Mouse (Mus musculus) embryonic facial prominence, embryonic 10.5 days (tissue): ENCODE data around the gene Lpin1. TPM values are rescaled to one million over a fixed set of nuclear protein-coding genes. Genes with fewer than 3 reads are reported as not detected.
A peak's percentile ranks its signal among the peaks of the same experiment; 100 is the strongest.

ENCODE experiments used
- DNase-seq: peaks from one replicate; pipeline ENCODE4 v3.0.0-alpha.2; 2017; ENCODE audit warnings: low spot score
- H3K27ac ChIP-seq: fragments of 300-500 bp; sonication (generic); replicated peaks from 2 replicates; pipeline ENCODE4 v1.5.1; 2016; ENCODE audit warnings: mild to moderate bottlenecking
- H3K27me3 ChIP-seq: fragments of 300-500 bp; sonication (generic); replicated peaks from 2 replicates; pipeline ENCODE4 v1.6.1; 2016; ENCODE audit warnings: low read depth, mild to moderate bottlenecking; ENCODE audit not compliant: poor library complexity, severe bottlenecking
- H3K36me3 ChIP-seq: fragments of 300-500 bp; sonication (generic); replicated peaks from 2 replicates; pipeline ENCODE4 v1.6.1; 2016; ENCODE audit warnings: mild to moderate bottlenecking, moderate library complexity
- H3K4me1 ChIP-seq: fragments of 300-500 bp; sonication (generic); 2 replicates; pipeline ENCODE4 v1.6.1; 2016
- H3K4me3 ChIP-seq: fragments of 300-500 bp; sonication (generic); 2 replicates; pipeline ENCODE4 v1.5.1; 2016; ENCODE audit warnings: mild to moderate bottlenecking, moderate library complexity
- H3K9me3 ChIP-seq: fragments of 300-500 bp; sonication (generic); 2 replicates; pipeline ENCODE4 v1.6.1; 2016; ENCODE audit warnings: mild to moderate bottlenecking
- whole genome bisulfite sequencing: fragments of 180-500 bp; shearing (Covaris S2); methylation state at CpG from one replicate; pipeline ENCODE4 v1.1.7; 2016; 5-methylcytosine and 5-hydroxymethylcytosine counted together
- polyA plus RNA-seq: library from polyadenylated mRNA; unstranded; fragments of >200 nt; fragmentation: Nextera tagmentation; extraction: Ambion mirVana; gene quantifications from 2 replicates; pipeline ENCODE4 v1.2.1, GENCODE M21; 2016

Gene Lpin1
- polyA plus RNA-seq, 1 experiment from 2014 or later, result 6.2 TPM

- Histone ChIP-seq H3K36me3 (no peaks in the 10 kb centered on the region), H3K4me1 (peaks cover 13% of the 10 kb centered on the region), H3K27ac (no peak overlapping the region), H3K4me3 (no peak overlapping the region), H3K9me3 (no peaks in the 10 kb centered on the region), H3K27me3 (no peaks in the 10 kb centered on the region)
- DNase-seq, result peak; percentile 23
- WGBS, result 73% methylated on average over 12 of the region's 12 CpGs
Observed at GRCm38 (mm10) chr12:16639078-16639771, 28.5 kb upstream of the Lpin1 start.

GRCm38 (mm10) chr12:16635816-16636215 is 25.1 kb upstream of the Lpin1 start:
- Histone ChIP-seq H3K4me1 (peaks cover 3% of the 10 kb centered on the region; the same call in 1 of the 2 replicates), H3K27me3 (no peaks in the 10 kb centered on the region), H3K9me3 (no peaks in the 10 kb centered on the region), H3K27ac (no peak overlapping the region), H3K36me3 (no peaks in the 10 kb centered on the region), H3K4me3 (no peak overlapping the region)
- 82% methylated on average over 6 of the region's 6 CpGs for WGBS
- DNase-seq, result no peak

GRCm38 (mm10) chr12:16634075-16634813 is 23.5 kb upstream of the Lpin1 start:
- H3K9me3 ChIP-seq, result no peaks in the 10 kb centered on the region
- no peak overlapping the region for H3K4me3 ChIP-seq
- no peaks in the 10 kb centered on the region for H3K36me3 ChIP-seq
- H3K27ac ChIP-seq, result no peak overlapping the region
- peaks cover 3% of the 10 kb centered on the region; the same call in 1 of the 2 replicates for H3K4me1 ChIP-seq
- WGBS, result 60% methylated on average over 14 of the region's 14 CpGs
- peak; percentile 63 for DNase-seq
- H3K27me3 ChIP-seq, result no peaks in the 10 kb centered on the region

- 80% methylated on average over 6 of the region's 6 CpGs for WGBS
- H3K4me3 ChIP-seq, result no peak overlapping the region
- no peaks in the 10 kb centered on the region for H3K9me3 ChIP-seq
- peaks cover 3% of the 10 kb centered on the region; the same call in 1 of the 2 replicates for H3K4me1 ChIP-seq
- DNase-seq, result no peak
- no peaks in the 10 kb centered on the region for H3K36me3 ChIP-seq
- no peaks in the 10 kb centered on the region for H3K27me3 ChIP-seq
- H3K27ac ChIP-seq, result no peak overlapping the region
Observed at GRCm38 (mm10) chr12:16633235-16633634, 22.5 kb upstream of the Lpin1 start.

GRCm38 (mm10) chr12:16631423-16631822 is 20.7 kb upstream of the Lpin1 start:
- 83% methylated on average over 2 of the region's 2 CpGs for WGBS
- DNase-seq, result no peak
- no peaks in the 10 kb centered on the region for H3K36me3 ChIP-seq
- H3K4me3 ChIP-seq, result no peak overlapping the region
- no peaks in the 10 kb centered on the region for H3K4me1 ChIP-seq
- H3K27ac ChIP-seq, result no peak overlapping the region
- no peaks in the 10 kb centered on the region for H3K27me3 ChIP-seq
- H3K9me3 ChIP-seq, result no peaks in the 10 kb centered on the region

- Histone ChIP-seq H3K9me3 (no peaks in the 10 kb centered on the region), H3K4me1 (no peaks in the 10 kb centered on the region), H3K27ac (no peak overlapping the region), H3K4me3 (no peak overlapping the region), H3K27me3 (no peaks in the 10 kb centered on the region), H3K36me3 (no peaks in the 10 kb centered on the region)
- no peak for DNase-seq
- 86% methylated on average over 1 of the region's 1 CpGs for WGBS
Observed at GRCm38 (mm10) chr12:16630866-16631185, 20.1 kb upstream of the Lpin1 start.

- no peaks in the 10 kb centered on the region for H3K4me1 ChIP-seq
- no peak overlapping the region for H3K4me3 ChIP-seq
- 83% methylated on average over 7 of the region's 7 CpGs for WGBS
- H3K27ac ChIP-seq, result no peak overlapping the region
- H3K9me3 ChIP-seq, result no peaks in the 10 kb centered on the region
- no peak for DNase-seq
- no peaks in the 10 kb centered on the region for H3K27me3 ChIP-seq
- no peaks in the 10 kb centered on the region for H3K36me3 ChIP-seq
Observed at GRCm38 (mm10) chr12:16630152-16630865, 19.5 kb upstream of the Lpin1 start.

- Histone ChIP-seq H3K27me3 (no peaks in the 10 kb centered on the region), H3K4me3 (no peak overlapping the region), H3K36me3 (no peaks in the 10 kb centered on the region), H3K4me1 (peaks cover 20% of the 10 kb centered on the region), H3K9me3 (no peaks in the 10 kb centered on the region), H3K27ac (no peak overlapping the region)
- DNase-seq, result no peak
- 86% methylated on average over 3 of the region's 3 CpGs for WGBS
Observed at GRCm38 (mm10) chr12:16620230-16620629, 9.5 kb upstream of the Lpin1 start.

GRCm38 (mm10) chr12:16619453-16619852 is 8.7 kb upstream of the Lpin1 start:
- 84% methylated on average over 6 of the region's 6 CpGs for WGBS
- Histone ChIP-seq H3K4me1 (peaks cover 24% of the 10 kb centered on the region), H3K36me3 (no peaks in the 10 kb centered on the region), H3K27ac (no peak overlapping the region), H3K9me3 (no peaks in the 10 kb centered on the region), H3K27me3 (no peaks in the 10 kb centered on the region), H3K4me3 (no peak overlapping the region)
- DNase-seq, result no peak

- H3K4me1 ChIP-seq, result peaks cover 30% of the 10 kb centered on the region
- peak overlapping the region; percentile 1; the same call in 1 of the 2 replicates for H3K27ac ChIP-seq
- H3K27me3 ChIP-seq, result no peaks in the 10 kb centered on the region
- DNase-seq, result peak; percentile 57
- no peak overlapping the region for H3K4me3 ChIP-seq
- 44% methylated on average over 12 of the region's 12 CpGs for WGBS
- no peaks in the 10 kb centered on the region for H3K36me3 ChIP-seq
- no peaks in the 10 kb centered on the region for H3K9me3 ChIP-seq
Observed at GRCm38 (mm10) chr12:16618512-16619274, 7.9 kb upstream of the Lpin1 start.

GRCm38 (mm10) chr12:16615738-16616137 is 5.0 kb upstream of the Lpin1 start:
- 83% methylated on average over 2 of the region's 2 CpGs for WGBS
- no peaks in the 10 kb centered on the region for H3K36me3 ChIP-seq
- no peaks in the 10 kb centered on the region for H3K9me3 ChIP-seq
- peaks cover 31% of the 10 kb centered on the region for H3K4me1 ChIP-seq
- H3K27me3 ChIP-seq, result no peaks in the 10 kb centered on the region
- DNase-seq, result no peak
- no peak overlapping the region for H3K27ac ChIP-seq
- no peak overlapping the region for H3K4me3 ChIP-seq

- H3K9me3 ChIP-seq, result no peaks in the 10 kb centered on the region
- peaks cover 27% of the 10 kb centered on the region for H3K4me1 ChIP-seq
- H3K36me3 ChIP-seq, result no peaks in the 10 kb centered on the region
- H3K4me3 ChIP-seq, result no peak overlapping the region
- no peak overlapping the region for H3K27ac ChIP-seq
- no peak for DNase-seq
- WGBS, result 70% methylated on average over 3 of the region's 3 CpGs
- no peaks in the 10 kb centered on the region for H3K27me3 ChIP-seq
Observed at GRCm38 (mm10) chr12:16614556-16614955, 3.8 kb upstream of the Lpin1 start.
